Mouse (Mus musculus): ENCODE data around the gene Pold3.
"Not testable (repeated sequence)": the region's sequence is repeated elsewhere in the genome, so short reads cannot be mapped to it uniquely, and the experiment has no call there.

- TF ChIP-seq POLR2A (IDR thresholded peaks at IDR 0.05; ENCODE audit: insufficient read depth, low read depth, low read length); CTCF (IDR thresholded peaks at IDR 0.05): not testable (repeated sequence)
These were observed 68.4 kb downstream of the Pold3 start for GRCm38 (mm10) chr7:100052991-100053390.
